Mouse (Mus musculus): ENCODE results near the gene Dxo.

The Dxo gene

GRCm38 (mm10) chr17:34836155-34836855 is 514 bp upstream of the Dxo start:
- DNase-seq, result no peak

- DNase-seq, result no peak
Measured at GRCm38 (mm10) chr17:34837464-34838324, 875 bp downstream of the Dxo start.

GRCm38 (mm10) chr17:34838785-34839184 is 2.0 kb downstream of the Dxo start:
- no peak for DNase-seq

- DNase-seq, result no peak
Measured at GRCm38 (mm10) chr17:34840736-34841307, 4.0 kb downstream of the Dxo start.

GRCm38 (mm10) chr17:34844884-34845283 is 8.1 kb downstream of the Dxo start:
- no peak for DNase-seq

GRCm38 (mm10) chr17:34847192-34847591 is 10.4 kb downstream of the Dxo start:
- DNase-seq, result no peak

GRCm38 (mm10) chr17:34847615-34848014 is 10.8 kb downstream of the Dxo start:
- DNase-seq, result no peak

- peak; percentile 98 for DNase-seq
Measured at GRCm38 (mm10) chr17:34849722-34850516, 13.1 kb downstream of the Dxo start, which contains the start of the genes Skiv2l and Nelfe. Gene Skiv2l (minus strand): TSS chr17:34850210. Gene Nelfe (plus strand): TSS chr17:34850391.

- no peak for DNase-seq
Measured at GRCm38 (mm10) chr17:34850517-34851125, 13.8 kb downstream of the Dxo start.

- no peak for DNase-seq
Measured at GRCm38 (mm10) chr17:34853511-34853910, 16.7 kb downstream of the Dxo start.

- no peak for DNase-seq
Measured at GRCm38 (mm10) chr17:34854761-34855160, 17.9 kb downstream of the Dxo start.

- no peak for DNase-seq
Measured at GRCm38 (mm10) chr17:34855825-34856224, 19.0 kb downstream of the Dxo start.

- DNase-seq, result no peak
Measured at GRCm38 (mm10) chr17:34858670-34859069, 21.9 kb downstream of the Dxo start.

GRCm38 (mm10) chr17:34860514-34860913 is 23.7 kb downstream of the Dxo start:
- no peak for DNase-seq

- DNase-seq, result no peak
Measured at GRCm38 (mm10) chr17:34861704-34862415, 25.0 kb downstream of the Dxo start.

GRCm38 (mm10) chr17:34862416-34863081 is 25.7 kb downstream of the Dxo start, which contains the start of gene Cfb:
Gene Cfb (minus strand): TSS chr17:34862518.
- DNase-seq, result no peak

GRCm38 (mm10) chr17:34865981-34866380 is 29.2 kb downstream of the Dxo start:
- DNase-seq, result no peak

GRCm38 (mm10) chr17:34874321-34874720 is 37.5 kb downstream of the Dxo start:
- no peak for DNase-seq

- DNase-seq, result no peak
Measured at GRCm38 (mm10) chr17:34879336-34879879, 42.6 kb downstream of the Dxo start, which contains the start of gene Zbtb12. Gene Zbtb12 (plus strand): TSS chr17:34879483.

GRCm38 (mm10) chr17:34881166-34881565 is 44.3 kb downstream of the Dxo start:
- DNase-seq, result no peak
